Mouse (Mus musculus): ENCODE results near the gene P2ry10. TPM values are rescaled to one million over a fixed set of nuclear protein-coding genes. Genes with fewer than 3 reads are reported as not detected.
A peak's percentile ranks its signal among the peaks of the same experiment; 100 is the strongest.

P2ry10 gene
- polyA plus RNA-seq, 1 experiment = not detected

DNA sequence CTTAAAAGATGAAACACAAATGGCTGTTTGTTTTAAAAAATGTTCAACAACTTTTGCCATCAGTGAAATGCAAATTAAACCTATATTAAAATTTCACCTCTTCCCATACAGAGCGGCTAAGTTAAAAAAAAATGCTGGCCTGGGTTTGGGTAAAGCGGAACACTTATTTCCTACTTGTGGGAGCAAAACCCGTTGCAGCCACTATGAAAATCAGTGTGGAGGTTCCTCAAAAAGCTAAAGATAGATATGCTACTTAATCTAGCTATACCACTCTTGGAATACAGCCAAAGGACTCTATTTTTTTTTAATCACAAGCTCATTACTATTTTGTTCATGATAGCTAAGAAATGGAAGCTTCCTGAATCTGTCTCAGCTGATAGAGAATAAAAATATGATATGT lies 54.9 kb downstream of the P2ry10 start:
- Histone ChIP-seq H3K4me1 (no peaks in the 10 kb centered on the region), H3K9me3 (no peaks in the 10 kb centered on the region), H3K4me3 (replicated peaks) (no peak overlapping the region), H3K36me3 (replicated peaks; ENCODE audit: low read length) (no peaks in the 10 kb centered on the region), H3K27me3 (replicated peaks) (no peaks in the 10 kb centered on the region)
- TF ChIP-seq GATA1 (IDR thresholded peaks at IDR 0.05; ENCODE audit: borderline replicate concordance, low read length) (no peak), FLI1 (IDR thresholded peaks at IDR 0.05; ENCODE audit: low read length) (no peak)

DNA sequence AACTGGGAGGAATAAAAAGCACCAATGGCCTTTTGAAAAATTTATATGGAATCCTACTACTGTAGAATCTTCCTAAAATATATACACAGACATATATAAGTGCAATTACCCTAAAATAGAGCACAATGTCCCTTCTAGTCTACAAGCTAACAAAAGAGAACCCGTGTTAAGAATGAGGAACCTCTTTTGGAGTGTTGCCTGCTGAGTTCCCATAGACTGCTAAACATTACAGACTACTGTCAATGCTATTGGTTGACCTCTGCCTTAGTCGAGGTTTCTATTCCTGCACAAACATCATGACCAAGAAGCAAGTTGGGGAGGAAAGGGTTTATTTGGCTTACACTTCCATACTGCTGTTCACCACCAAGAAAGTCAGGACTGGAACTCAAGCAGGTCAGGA lies 55.6 kb downstream of the P2ry10 start:
- no peaks in the 10 kb centered on the region for H3K27me3 ChIP-seq (replicated peaks)
- TF ChIP-seq GATA1 (IDR thresholded peaks at IDR 0.05; ENCODE audit: borderline replicate concordance, low read length) (no peak), FLI1 (IDR thresholded peaks at IDR 0.05; ENCODE audit: low read length) (no peak)
- H3K36me3 ChIP-seq (replicated peaks; ENCODE audit: low read length) = no peaks in the 10 kb centered on the region
- H3K4me3 ChIP-seq (replicated peaks) = no peak overlapping the region
- H3K9me3 ChIP-seq = no peaks in the 10 kb centered on the region
- peaks cover 4% of the 10 kb centered on the region; the same call in 1 of the 2 replicates for H3K4me1 ChIP-seq

DNA sequence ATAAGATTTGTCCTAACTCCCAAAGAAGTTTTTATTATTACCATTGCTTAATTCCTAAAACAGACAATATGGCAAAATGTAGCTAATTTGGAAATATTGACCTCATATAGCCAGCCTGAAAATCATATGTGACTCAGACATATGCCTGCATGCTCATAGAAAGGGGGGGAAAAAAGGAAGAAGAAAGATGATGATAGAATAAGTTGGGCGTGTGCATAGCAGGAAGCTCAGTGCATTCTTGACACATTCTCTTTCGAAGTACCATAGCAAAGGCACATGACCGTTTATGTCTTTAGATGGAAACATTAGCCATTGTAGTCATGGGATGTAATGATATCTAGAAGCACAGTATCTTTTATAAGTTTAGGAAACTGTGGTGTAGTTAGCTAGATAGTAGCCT lies 60.4 kb downstream of the P2ry10 start, which contains the start of gene P2ry10b:
P2ry10b (plus strand) TSS at position 247 of the 400 bp plus-strand sequence.
- no peaks in the 10 kb centered on the region for H3K36me3 ChIP-seq (replicated peaks; ENCODE audit: low read length)
- H3K4me3 ChIP-seq (replicated peaks) = peak within 1 kb of the TSS; percentile 84
- H3K9me3 ChIP-seq = no peaks in the 10 kb centered on the region
- peaks cover 4% of the 10 kb centered on the region; the same call in 1 of the 2 replicates for H3K4me1 ChIP-seq
- H3K27me3 ChIP-seq (replicated peaks) = no peaks in the 10 kb centered on the region
- TF ChIP-seq GATA1 (IDR thresholded peaks at IDR 0.05; ENCODE audit: borderline replicate concordance, low read length) (no peak), FLI1 (IDR thresholded peaks at IDR 0.05; ENCODE audit: low read length) (no peak)

DNA sequence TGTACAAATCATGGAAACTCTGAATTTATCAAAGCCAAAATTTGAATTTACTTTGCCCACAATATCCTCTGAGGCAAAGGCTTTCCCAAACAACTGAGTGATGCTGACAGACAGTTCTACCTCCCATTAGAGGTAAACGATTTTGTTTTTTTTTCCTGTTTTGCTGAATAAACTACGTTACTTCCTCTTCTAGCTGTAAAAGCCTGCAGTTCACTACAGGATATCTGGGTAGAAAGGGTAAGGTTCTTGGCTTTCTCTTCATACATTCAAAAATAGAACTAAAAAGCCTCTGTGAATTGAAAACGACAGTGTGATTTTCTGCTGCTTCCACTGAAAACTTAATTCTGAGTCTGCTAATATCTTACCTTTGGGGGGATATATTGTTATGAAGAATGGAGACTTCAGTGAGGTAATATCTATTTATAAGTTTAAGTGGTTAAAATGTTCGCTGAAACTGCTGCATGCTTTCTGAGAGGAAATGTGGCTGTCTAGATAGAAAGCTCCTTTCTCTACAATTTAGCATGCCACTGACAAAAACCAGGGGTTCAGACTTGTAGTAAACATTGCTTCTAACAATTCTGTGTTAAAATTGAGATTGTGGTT lies 61.2 kb downstream of the P2ry10 start:
- TF ChIP-seq FLI1 (IDR thresholded peaks at IDR 0.05; ENCODE audit: low read length) (no peak), GATA1 (IDR thresholded peaks at IDR 0.05; ENCODE audit: borderline replicate concordance, low read length) (no peak)
- Histone ChIP-seq H3K36me3 (replicated peaks; ENCODE audit: low read length) (no peaks in the 10 kb centered on the region), H3K4me3 (replicated peaks) (peak overlapping the region; percentile 84), H3K27me3 (replicated peaks) (no peaks in the 10 kb centered on the region), H3K4me1 (peaks cover 4% of the 10 kb centered on the region; the same call in 1 of the 2 replicates), H3K9me3 (no peaks in the 10 kb centered on the region)

DNA sequence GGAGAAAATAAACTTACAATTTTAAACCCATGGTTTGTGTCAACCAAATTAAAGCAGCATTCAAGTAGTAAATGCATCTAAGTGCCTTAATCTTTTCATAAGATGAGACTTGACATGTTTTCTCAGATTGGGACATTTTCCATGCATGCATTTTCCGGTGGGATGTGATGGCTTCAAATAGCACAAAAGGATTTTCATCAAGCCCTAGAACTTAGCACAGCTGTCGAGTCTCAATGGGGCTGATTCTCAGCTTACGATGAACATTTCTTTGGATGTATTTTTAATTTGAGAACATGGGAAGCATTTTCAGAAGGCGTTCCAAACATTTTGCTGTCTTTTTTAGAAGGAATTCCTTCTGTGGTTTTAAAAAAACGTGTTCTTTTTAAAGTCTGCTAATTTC lies 61.7 kb downstream of the P2ry10 start:
- no peaks in the 10 kb centered on the region for H3K27me3 ChIP-seq (replicated peaks)
- peaks cover 4% of the 10 kb centered on the region; the same call in 1 of the 2 replicates for H3K4me1 ChIP-seq
- no peaks in the 10 kb centered on the region for H3K36me3 ChIP-seq (replicated peaks; ENCODE audit: low read length)
- TF ChIP-seq GATA1 (IDR thresholded peaks at IDR 0.05; ENCODE audit: borderline replicate concordance, low read length) = no peak
- no peak for TF ChIP-seq FLI1 (IDR thresholded peaks at IDR 0.05; ENCODE audit: low read length)
- no peaks in the 10 kb centered on the region for H3K9me3 ChIP-seq
- peak overlapping the region; percentile 84 for H3K4me3 ChIP-seq (replicated peaks)

DNA sequence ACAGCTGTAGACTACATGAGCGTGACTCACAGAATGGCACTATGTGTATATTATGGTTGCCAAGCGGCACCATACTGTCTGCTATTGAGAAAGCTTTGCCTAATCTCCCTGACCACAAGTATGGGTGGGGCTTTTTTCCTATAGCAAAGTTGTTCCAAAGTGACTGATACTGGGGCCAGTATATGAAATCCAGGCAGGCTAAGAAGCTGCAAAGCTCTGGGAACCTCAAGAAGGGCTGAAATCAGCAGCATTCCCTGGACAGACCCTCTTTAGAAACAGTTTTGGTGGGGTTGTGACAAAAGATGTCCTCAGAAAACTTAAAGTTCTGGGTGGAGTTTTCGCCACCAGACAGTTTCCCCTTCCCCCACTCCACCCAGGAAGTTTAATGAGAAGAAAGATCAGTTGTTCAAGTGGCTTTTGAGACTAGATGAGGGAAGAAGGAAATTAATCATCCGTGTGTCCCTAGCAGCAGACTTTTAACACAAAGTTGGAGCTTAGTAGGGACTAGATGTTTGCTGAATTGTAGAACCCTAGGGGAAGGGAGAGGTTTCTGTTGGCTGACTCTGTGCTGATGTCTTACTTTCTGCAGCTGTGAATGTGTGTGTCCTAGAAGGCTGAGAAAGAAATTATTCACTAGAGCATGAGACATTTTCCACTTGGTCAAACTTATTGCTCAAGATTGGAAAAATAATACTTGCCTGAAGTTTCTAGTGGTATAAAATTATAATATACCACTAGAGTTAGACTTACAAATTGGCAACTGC lies 62.6 kb downstream of the P2ry10 start:
- H3K27me3 ChIP-seq (replicated peaks) = no peaks in the 10 kb centered on the region
- H3K4me3 ChIP-seq (replicated peaks) = peak overlapping the region; percentile 84
- H3K4me1 ChIP-seq = peaks cover 4% of the 10 kb centered on the region; the same call in 1 of the 2 replicates
- no peaks in the 10 kb centered on the region for H3K9me3 ChIP-seq
- no peak for TF ChIP-seq FLI1 (IDR thresholded peaks at IDR 0.05; ENCODE audit: low read length)
- no peak for TF ChIP-seq GATA1 (IDR thresholded peaks at IDR 0.05; ENCODE audit: borderline replicate concordance, low read length)
- H3K36me3 ChIP-seq (replicated peaks; ENCODE audit: low read length) = no peaks in the 10 kb centered on the region

Other genes starting within 250 kb of the P2ry10 start
- not detected in 2 replicates for gene Rtl3, start 247.8 kb upstream of the P2ry10 start, polyA plus RNA-seq (2012; ENCODE audit: insufficient read depth, low replicate concordance)
- 0.02 TPM in 1 of 2 replicates, not detected in the other for gene Lpar4, start 167.9 kb upstream of the P2ry10 start, polyA plus RNA-seq (2012; ENCODE audit: insufficient read depth, low replicate concordance)
- gene P2ry10b, start 60.4 kb downstream of the P2ry10 start, polyA plus RNA-seq (2012; ENCODE audit: insufficient read depth, low replicate concordance) = not detected in 2 replicates
- gene Gpr174, start 167.4 kb downstream of the P2ry10 start, polyA plus RNA-seq (2012; ENCODE audit: insufficient read depth, low replicate concordance) = not detected in 2 replicates